Mouse (Mus musculus): ENCODE measurements around the gene Arhgap44. TPM values are rescaled to one million over a fixed set of nuclear protein-coding genes. Genes with fewer than 3 reads are reported as not detected.

Gene Arhgap44
- 5.9 TPM for polyA plus RNA-seq (2014; fragmentation: Illumina TruSeq; extraction: RNeasy Lipid Tissue Mini Kit (QIAGEN cat#74804); ENCODE audit: low read depth, low replicate concordance)

DNA sequence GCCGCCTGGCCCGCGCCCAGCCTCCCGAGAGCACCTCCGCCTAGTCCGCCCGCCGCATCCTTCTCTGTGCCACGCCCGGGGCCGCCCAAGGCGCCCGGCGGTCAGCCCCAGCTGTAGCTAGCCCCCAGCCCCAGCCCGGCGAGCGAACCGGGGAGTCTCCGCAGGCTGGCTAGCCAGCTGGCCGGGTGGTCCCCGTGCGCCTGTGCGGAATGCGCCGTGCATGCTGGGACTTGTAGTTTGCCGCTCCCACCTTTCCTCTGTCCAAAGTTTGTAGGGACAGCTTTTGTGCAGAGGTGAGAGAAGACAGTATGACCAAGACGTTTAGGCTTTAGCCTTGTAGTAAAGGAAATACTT lies at the start of gene Arhgap44:
TSS of gene Arhgap44 (minus strand) at position 195 of the 354 bp plus-strand sequence.

DNA sequence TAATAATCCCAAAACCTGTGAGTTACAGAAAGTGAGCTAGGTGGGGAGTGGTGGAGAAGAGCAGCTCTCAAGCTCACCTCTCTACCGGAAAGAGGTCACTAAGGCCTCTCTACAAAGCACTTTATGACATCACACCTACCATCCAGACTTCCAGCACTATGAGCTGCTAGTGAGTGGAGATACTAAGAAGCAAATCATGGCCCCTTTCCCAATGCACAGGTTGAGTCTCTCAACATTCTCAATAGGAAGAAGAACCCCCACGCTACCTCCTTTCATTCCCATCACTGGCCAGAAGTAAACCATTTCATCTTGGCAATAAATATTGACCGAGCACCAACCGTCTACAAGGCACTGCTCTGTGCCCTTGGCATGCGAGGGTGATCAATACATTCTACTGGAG lies 3.0 kb downstream of the Arhgap44 start, which contains the start of gene 1700086D15Rik:
TSS of gene 1700086D15Rik (minus strand) at position 101 of the 400 bp plus-strand sequence.

DNA sequence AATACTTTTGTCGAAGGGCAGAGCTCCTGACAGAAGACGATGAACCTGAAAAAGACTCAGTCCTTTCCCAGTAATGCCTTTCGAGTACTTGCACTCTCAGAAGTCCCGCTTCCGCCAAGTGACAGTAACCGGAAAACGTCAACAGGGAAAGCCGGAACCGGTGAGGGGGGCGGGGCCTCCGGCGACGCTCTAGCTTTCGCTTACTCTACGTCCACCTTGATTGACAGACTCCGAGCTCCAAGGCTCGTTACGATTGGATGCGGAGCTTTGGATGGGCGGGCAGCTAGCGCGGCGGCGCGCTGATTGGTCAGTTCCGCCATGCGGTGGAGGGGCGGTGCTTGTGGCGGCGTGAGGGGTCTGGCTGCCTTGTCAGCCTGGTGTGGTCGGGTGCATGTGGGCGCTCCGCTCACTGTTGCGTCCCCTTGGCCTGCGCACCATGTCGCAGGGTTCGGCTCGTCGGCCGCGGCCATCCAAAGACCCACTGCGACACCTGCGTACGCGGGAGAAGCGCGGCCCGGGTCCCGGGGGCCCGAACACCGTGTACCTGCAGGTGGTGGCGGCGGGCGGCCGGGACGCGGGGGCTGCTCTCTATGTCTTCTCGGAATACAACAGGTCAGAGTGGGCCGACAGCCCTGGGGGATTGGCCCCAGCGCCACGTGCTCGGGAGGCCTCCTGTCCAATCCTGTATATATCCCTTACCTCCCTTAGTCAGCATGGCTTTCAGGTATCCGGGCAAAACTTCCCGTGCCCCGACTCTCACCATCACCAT lies 183.9 kb downstream of the Arhgap44 start, which contains the start of gene Elac2:
TSS of gene Elac2 (plus strand) at position 319 of the 769 bp plus-strand sequence.

Other genes with a start within 250 kb of the Arhgap44 start
- gene Elac2, start 183.9 kb downstream of the Arhgap44 start, polyA plus RNA-seq (2014; fragmentation: Illumina TruSeq; extraction: RNeasy Lipid Tissue Mini Kit (QIAGEN cat#74804); ENCODE audit: low read depth, low replicate concordance): 19.2 TPM
- not detected for gene 1700086D15Rik, start 3.1 kb downstream of the Arhgap44 start, polyA plus RNA-seq (2014; fragmentation: Illumina TruSeq; extraction: RNeasy Lipid Tissue Mini Kit (QIAGEN cat#74804); ENCODE audit: low read depth, low replicate concordance)
- 2.8 TPM for gene Myocd, start 107.0 kb upstream of the Arhgap44 start, polyA plus RNA-seq (2014; fragmentation: Illumina TruSeq; extraction: RNeasy Lipid Tissue Mini Kit (QIAGEN cat#74804); ENCODE audit: low read depth, low replicate concordance)

Measured in adipose tissue, adult 10 weeks (tissue).